In genomic region chr17:28522623-28523354, GRCm38 (mm10) we compare ENCODE assay signal across 8 mouse cellular contexts. TPM values are rescaled to one million over a fixed set of nuclear protein-coding genes. Genes with fewer than 3 reads are reported as not detected.
DNase-seq lines count a peak whose midpoint lies in the region; ATAC-seq and TF ChIP-seq lines count a peak whose summit lies in the region.

No protein-coding gene starts in this region.

- peak overlapping the region; percentile 71 for H3K4me3 ChIP-seq in G1E (ENCODE audit: low read depth, low read length)
- peak overlapping the region; percentile 79 for H3K4me3 ChIP-seq in hindbrain, embryonic 10.5 days
- H3K4me3 ChIP-seq in lung, embryonic 15.5 days: peak overlapping the region; percentile 54
- H3K4me3 ChIP-seq in olfactory bulb, adult 2 months (ENCODE audit: insufficient read depth, low read depth, low read length): peak overlapping the region; percentile 64

- peak; percentile 57 for TF ChIP-seq POLR2A in olfactory bulb, adult 2 months (IDR thresholded peaks at IDR 0.05; ENCODE audit: insufficient read depth, low read depth, low read length)

- WGBS in hindbrain, embryonic 10.5 days: under 1% methylated on average over 62 of the region's 66 CpGs
- WGBS in lung, embryonic 15.5 days: under 1% methylated on average over 64 of the region's 66 CpGs
- WGBS in olfactory bulb, adult 2 months: under 1% methylated on average over 58 of the region's 66 CpGs

- peaks cover 45% of the 10 kb centered on the region for H3K4me1 ChIP-seq in G1E (ENCODE audit: insufficient read depth, low read depth, low read length)
- H3K4me1 ChIP-seq in hindbrain, embryonic 10.5 days (replicated peaks): peaks cover 41% of the 10 kb centered on the region
- peaks cover 38% of the 10 kb centered on the region for H3K4me1 ChIP-seq in lung, embryonic 15.5 days
- H3K4me1 ChIP-seq in olfactory bulb, adult 2 months (ENCODE audit: control insufficient read depth, insufficient read depth, low read length): peaks cover 22% of the 10 kb centered on the region

- peak; percentile 73 for DNase-seq in G1E (ENCODE audit: low spot score)
- DNase-seq in cerebellum, adult 18-20 months: peak; percentile 94 to 98
- peak; percentile 87 for DNase-seq in hindbrain, embryonic 10.5 days (ENCODE audit: low spot score)
- peak; percentile 79 for DNase-seq in layer of hippocampus, adult 9-10 months (ENCODE audit: low spot score)
- peak; percentile 93 to 96 for DNase-seq in thymus, adult 18-20 months

- peaks cover 7% of the 10 kb centered on the region for H3K36me3 ChIP-seq in G1E (replicated peaks)
- H3K36me3 ChIP-seq in hindbrain, embryonic 10.5 days: no peaks in the 10 kb centered on the region
- no peaks in the 10 kb centered on the region for H3K36me3 ChIP-seq in lung, embryonic 15.5 days

- peak overlapping the region; percentile 95 for H3K4me2 ChIP-seq in lung, embryonic 15.5 days

- no peak for TF ChIP-seq CTCF in G1E (IDR thresholded peaks at IDR 0.05; ENCODE audit: low read depth, low read length)
- no peak for TF ChIP-seq CTCF in olfactory bulb, adult 2 months (IDR thresholded peaks at IDR 0.05; ENCODE audit: insufficient read depth, low read depth, low read length)

- peak overlapping the region; percentile 50 for H3K9ac ChIP-seq in lung, embryonic 15.5 days

- H3K9me3 ChIP-seq in G1E (replicated peaks): 0 out of 2 replicates have a peak, but pooled peaks cover 2% of the 10 kb centered on the region
- no peaks in the 10 kb centered on the region for H3K9me3 ChIP-seq in hindbrain, embryonic 10.5 days
- H3K9me3 ChIP-seq in lung, embryonic 15.5 days: no peaks in the 10 kb centered on the region

- peak overlapping the region; percentile 91 for H3K27ac ChIP-seq in hindbrain, embryonic 10.5 days
- H3K27ac ChIP-seq in lung, embryonic 15.5 days: peak overlapping the region; percentile 86
- H3K27ac ChIP-seq in olfactory bulb, adult 2 months (ENCODE audit: insufficient read depth, low read depth, low read length): peak overlapping the region; percentile 96

- peaks cover 57% of the 10 kb centered on the region for H3K27me3 ChIP-seq in G1E (ENCODE audit: insufficient read depth, low read length)
- H3K27me3 ChIP-seq in hindbrain, embryonic 10.5 days (ENCODE audit: insufficient read depth, poor library complexity, severe bottlenecking): peaks cover 64% of the 10 kb centered on the region
- peaks cover 4% of the 10 kb centered on the region; the same call in 1 of the 2 replicates for H3K27me3 ChIP-seq in lung, embryonic 15.5 days

- ATAC-seq in G1E (ENCODE audit: extremely low read depth, insufficient number of reproducible peaks, low FRiP score, poor library complexity, severe bottlenecking): peak; percentile 64
- ATAC-seq in frontal cortex, adult (ENCODE audit: low TSS enrichment): peak; percentile 78
- peak; percentile 84 for ATAC-seq in lung, embryonic 15.5 days (ENCODE audit: borderline replicate concordance, extremely low read depth, low FRiP score, low TSS enrichment)

RNA-seq across cellular contexts. Expression of gene Fkbp5, which starts 5.5 kb away (rescaled TPM):
- 11.7 and 16.4 TPM in 2 replicates for total RNA-seq in G1E (2014; fragmentation: Nextera tagmentation)
- total RNA-seq in G1E (2017): 14.0 and 18.5 TPM in 2 replicates
- polyA plus RNA-seq in G1E (2012): 36.6 and 41.4 TPM in 2 replicates
- 34.3 and 37.9 TPM in 2 replicates for polyA plus RNA-seq in hindbrain, embryonic 10.5 days (2016; fragmentation: Nextera tagmentation; extraction: Ambion mirVana)
- polyA plus RNA-seq in lung, embryonic 15.5 days (2015; fragmentation: Nextera tagmentation; extraction: Ambion mirVana): 30.7 and 35.1 TPM in 2 replicates
- 185 TPM in 1 of 2 replicates, not detected in the other for polyA plus RNA-seq in olfactory bulb, adult 2 months (2012; ENCODE audit: insufficient read depth, insufficient read length, low replicate concordance, missing spikeins)

RNA-seq across cellular contexts. Expression of gene Armc12, which starts 7.8 kb away (rescaled TPM):
- not detected in 2 replicates for total RNA-seq in G1E (2014; fragmentation: Nextera tagmentation)
- not detected in 2 replicates for total RNA-seq in G1E (2017)
- 0.07 TPM in 1 of 2 replicates, not detected in the other for polyA plus RNA-seq in G1E (2012)
- not detected in 2 replicates for polyA plus RNA-seq in hindbrain, embryonic 10.5 days (2016; fragmentation: Nextera tagmentation; extraction: Ambion mirVana)
- not detected in 2 replicates for polyA plus RNA-seq in lung, embryonic 15.5 days (2015; fragmentation: Nextera tagmentation; extraction: Ambion mirVana)
- polyA plus RNA-seq in olfactory bulb, adult 2 months (2012; ENCODE audit: insufficient read depth, insufficient read length, low replicate concordance, missing spikeins): not detected in 2 replicates

RNA-seq across cellular contexts. Expression of gene Clpsl2, which starts 26.4 kb away (rescaled TPM):
- total RNA-seq in G1E (2014; fragmentation: Nextera tagmentation) (not detected in 2 replicates), G1E (2017) (not detected in 2 replicates)
- polyA plus RNA-seq in G1E (2012): not detected in 2 replicates
- not detected in 2 replicates for polyA plus RNA-seq in hindbrain, embryonic 10.5 days (2016; fragmentation: Nextera tagmentation; extraction: Ambion mirVana)
- not detected in 2 replicates for polyA plus RNA-seq in lung, embryonic 15.5 days (2015; fragmentation: Nextera tagmentation; extraction: Ambion mirVana)
- not detected in 2 replicates for polyA plus RNA-seq in olfactory bulb, adult 2 months (2012; ENCODE audit: insufficient read depth, insufficient read length, low replicate concordance, missing spikeins)

RNA-seq across cellular contexts. Expression of gene Clps, which starts 37.8 kb away (rescaled TPM):
- total RNA-seq in G1E (2014; fragmentation: Nextera tagmentation) (not detected in 2 replicates), G1E (2017) (not detected in 2 replicates)
- polyA plus RNA-seq in G1E (2012): not detected in 2 replicates
- polyA plus RNA-seq in hindbrain, embryonic 10.5 days (2016; fragmentation: Nextera tagmentation; extraction: Ambion mirVana): not detected in 2 replicates
- 0.34 and 9.2 TPM in 2 replicates for polyA plus RNA-seq in lung, embryonic 15.5 days (2015; fragmentation: Nextera tagmentation; extraction: Ambion mirVana)
- not detected in 2 replicates for polyA plus RNA-seq in olfactory bulb, adult 2 months (2012; ENCODE audit: insufficient read depth, insufficient read length, low replicate concordance, missing spikeins)

RNA-seq across cellular contexts. Expression of gene Lhfpl5, which starts 52.7 kb away (rescaled TPM):
- total RNA-seq in G1E (2014; fragmentation: Nextera tagmentation): not detected in 2 replicates
- total RNA-seq in G1E (2017): not detected in 2 replicates
- polyA plus RNA-seq in G1E (2012): not detected in 2 replicates
- polyA plus RNA-seq in hindbrain, embryonic 10.5 days (2016; fragmentation: Nextera tagmentation; extraction: Ambion mirVana): 1.9 and 2.1 TPM in 2 replicates
- polyA plus RNA-seq in lung, embryonic 15.5 days (2015; fragmentation: Nextera tagmentation; extraction: Ambion mirVana): 0.48 and 0.57 TPM in 2 replicates
- not detected in 2 replicates for polyA plus RNA-seq in olfactory bulb, adult 2 months (2012; ENCODE audit: insufficient read depth, insufficient read length, low replicate concordance, missing spikeins)

Comparison
In these comparisons a context has a peak if more than half of its experiments do, and no peak if none do; other contexts are left out.
1. Peak in every context shown above with its lines: DNase-seq, ATAC-seq, H3K4me3 ChIP-seq and H3K27ac ChIP-seq.